Mouse (Mus musculus) heart, postnatal 36 days (tissue): Measurements from ENCODE around the gene Rsrc1. TPM values are rescaled to one million over a fixed set of nuclear protein-coding genes. Genes with fewer than 3 reads are reported as not detected.
"Not testable (repeated sequence)": the region's sequence is repeated elsewhere in the genome, so short reads cannot be mapped to it uniquely, and the experiment has no call there.

Experiments used
- DNase-seq, 2 experiments: peaks; one replicate each; pipeline ENCODE4 v3.0.0; 2021 to 2022
- intact Hi-C: fragments of 180-260 bp; cut with DNase I; formaldehyde crosslinking; loops from one replicate; pipeline ENCODE4 v1.15.1; 2025
- total RNA-seq, 2 experiments: library from RNA; stranded (reverse); gene quantifications; 2 replicates each; pipeline ENCODE4 v1.2.3; 2021

Rsrc1 gene
- total RNA-seq, 2 experiments from 2014 or later = 9.3 to 13.5 TPM

DNA sequence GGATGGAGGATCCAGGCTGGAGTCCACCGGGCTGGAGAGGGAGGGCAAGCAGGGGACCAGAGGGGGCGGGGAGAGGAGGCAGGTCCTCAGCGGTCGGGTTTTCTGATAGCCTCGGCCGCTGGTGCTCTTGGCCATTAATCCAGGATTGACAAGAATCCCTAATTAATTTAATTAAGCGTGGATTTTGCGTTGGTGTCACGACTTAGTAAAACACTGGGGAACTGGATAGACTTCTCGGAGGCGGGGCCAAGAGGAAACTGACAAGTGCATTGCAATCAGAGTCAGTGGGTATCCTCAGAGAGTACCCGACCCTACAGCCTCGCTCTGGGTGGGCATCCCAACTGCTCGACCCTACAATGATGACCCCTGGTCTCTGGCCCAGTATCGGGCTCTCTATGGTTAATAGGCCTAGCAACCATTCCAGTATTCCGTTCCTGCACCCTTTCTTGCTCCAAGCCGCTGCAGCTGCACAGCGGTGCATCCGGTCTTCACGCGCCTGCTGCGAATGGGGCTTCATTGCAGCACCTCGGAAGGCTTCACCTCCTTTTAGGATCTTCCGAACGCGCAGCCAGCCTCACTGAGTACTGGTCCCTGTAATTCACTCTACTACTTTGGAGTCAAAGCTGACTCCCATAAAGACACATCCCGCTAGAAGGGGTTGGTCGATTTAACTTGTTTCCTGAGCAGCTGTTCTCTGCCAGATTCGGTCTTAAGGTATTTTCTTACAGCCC is 1.2 kb downstream of the Rsrc1 start:
- peak in 1 of 2 experiments; percentile 72 for DNase-seq
- intact Hi-C loops = loop anchor here (1.0 to 10.0 kb wide), 3 partner anchors 10 to 602 kb away; partner anchors contain the start of gene Mfsd1

DNA sequence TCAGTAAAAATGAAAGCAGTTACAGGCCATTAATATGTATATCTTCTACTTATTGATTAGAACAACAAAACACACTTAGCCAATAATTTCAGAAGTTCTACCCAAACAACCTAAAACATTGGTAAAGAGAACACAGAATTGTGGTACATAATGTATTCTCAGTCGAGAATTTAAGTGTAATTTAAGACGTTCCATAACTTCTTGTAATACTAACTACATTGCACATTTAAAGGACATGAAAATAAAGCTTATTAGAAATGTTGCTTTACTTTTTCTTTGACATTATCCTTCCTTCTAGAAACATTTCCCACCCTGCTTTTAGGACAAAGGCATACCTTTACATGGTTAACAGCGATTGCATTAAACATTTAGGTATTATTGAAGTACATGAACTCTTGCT is 2.3 kb downstream of the Rsrc1 start:
- no peak for DNase-seq
- intact Hi-C loops = loop anchor here (10.0 kb wide), 2 partner anchors 361 to 601 kb away; partner anchors contain the start of gene Mfsd1

DNA sequence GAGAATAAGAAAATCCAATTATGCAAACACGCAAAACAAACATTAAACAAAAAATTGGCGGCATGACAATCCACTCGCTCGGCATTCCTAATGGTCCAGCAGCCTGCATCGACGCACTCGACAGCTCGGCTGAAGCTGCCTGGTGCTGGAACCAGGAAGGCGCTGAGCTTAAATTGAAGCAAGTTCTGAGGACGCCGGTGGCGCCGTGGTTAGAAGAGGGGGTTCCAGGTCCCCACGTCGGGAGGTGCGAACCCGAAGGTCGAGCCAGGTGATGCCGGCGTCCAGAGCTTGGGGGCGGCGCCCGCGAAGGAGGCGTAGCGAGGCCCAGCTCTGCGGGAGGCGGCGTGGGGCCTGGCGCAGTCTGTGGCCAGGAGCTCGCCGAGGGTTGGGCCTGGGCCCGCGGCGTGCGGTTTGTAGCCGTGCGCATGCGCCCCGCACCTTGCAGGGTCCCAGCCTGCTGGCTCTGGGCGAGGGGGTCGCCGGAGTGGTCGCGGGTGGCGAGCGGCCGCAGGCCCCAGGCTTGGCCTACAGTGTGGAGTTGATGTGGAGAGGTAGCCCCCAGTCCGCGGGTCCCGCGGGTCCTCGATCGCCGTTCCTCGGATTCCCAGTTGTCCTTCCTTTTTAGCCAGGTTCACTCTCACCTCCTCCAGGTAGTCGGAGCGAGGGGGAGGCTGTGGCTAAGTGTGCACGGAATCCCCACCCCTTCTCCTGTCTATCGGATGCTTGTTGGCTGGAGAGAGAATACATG is 4.5 kb downstream of the Rsrc1 start:
- DNase-seq = peak; percentile 72 to 84
- intact Hi-C loops = loop anchor here (10.0 kb wide), 2 partner anchors 359 to 599 kb away; partner anchors contain the start of gene Mfsd1

DNA sequence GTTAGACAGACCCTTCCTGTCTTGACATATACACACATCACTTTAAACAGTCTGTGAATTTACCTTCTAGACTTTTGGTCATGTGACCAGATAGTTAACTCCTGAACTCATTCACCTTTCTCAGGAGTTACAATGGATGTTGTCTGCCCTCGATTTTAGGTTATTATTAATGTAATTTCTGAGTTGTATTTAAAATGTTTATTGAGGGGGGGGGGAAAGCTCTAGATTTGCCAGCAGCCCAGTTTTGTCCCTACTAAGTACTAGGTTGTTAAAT is 5.0 kb downstream of the Rsrc1 start:
- DNase-seq = no peak
- intact Hi-C loops = loop anchor here (10.0 kb wide), 2 partner anchors 359 to 599 kb away; partner anchors contain the start of gene Mfsd1

DNA sequence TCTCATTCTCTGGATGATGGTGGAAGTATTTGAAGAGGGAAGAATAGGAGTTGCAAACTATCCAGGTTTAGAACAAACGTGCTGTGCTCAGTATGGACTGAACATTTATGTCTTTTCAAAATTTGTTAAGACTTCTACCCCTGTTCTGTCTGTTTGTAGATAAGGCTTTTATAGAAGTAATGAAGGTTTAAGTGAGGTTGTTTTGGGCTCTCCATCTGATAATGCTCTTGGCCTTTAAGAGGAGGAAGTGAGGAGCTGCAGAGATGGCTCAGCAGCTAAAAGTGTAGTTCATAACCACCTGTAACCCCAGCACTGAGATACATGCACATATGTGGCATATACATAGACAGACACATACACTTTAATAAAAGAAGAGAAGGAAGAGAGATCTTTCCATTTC is 15.6 kb downstream of the Rsrc1 start:
- DNase-seq = no peak
- intact Hi-C loops = no loop called here

DNA sequence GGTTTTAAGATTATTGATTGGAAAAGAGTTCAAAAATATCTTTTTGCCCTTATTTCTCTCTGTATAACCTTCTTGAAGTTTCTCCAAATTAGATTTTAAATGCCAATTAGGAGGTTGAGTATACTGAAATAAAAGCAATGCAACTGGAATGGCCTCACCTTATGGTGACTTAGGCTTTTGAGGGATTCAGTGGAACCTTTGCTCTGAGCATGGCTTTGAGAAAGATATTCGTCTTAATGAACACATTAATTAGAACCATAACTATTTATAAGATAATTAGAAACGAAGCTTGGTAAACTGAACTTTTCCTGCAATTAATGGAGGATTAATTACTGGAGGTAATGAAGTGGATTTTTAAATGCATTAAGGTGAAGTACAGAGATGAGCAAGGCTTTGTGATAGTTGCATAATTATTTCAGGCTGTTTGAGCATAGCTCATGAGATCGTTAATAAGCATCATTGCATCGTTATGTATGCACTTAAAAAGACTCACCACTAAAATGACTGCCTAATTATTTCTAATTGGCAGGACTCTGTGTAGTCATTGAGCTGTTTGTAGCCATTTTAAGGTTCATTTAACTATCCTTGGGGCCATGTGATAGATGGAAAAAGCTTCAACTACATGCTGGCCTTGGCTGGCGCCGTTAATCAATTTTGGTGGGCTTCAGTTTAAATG is 55.3 kb downstream of the Rsrc1 start:
- intact Hi-C loops = no loop called here
- DNase-seq = no peak

DNA sequence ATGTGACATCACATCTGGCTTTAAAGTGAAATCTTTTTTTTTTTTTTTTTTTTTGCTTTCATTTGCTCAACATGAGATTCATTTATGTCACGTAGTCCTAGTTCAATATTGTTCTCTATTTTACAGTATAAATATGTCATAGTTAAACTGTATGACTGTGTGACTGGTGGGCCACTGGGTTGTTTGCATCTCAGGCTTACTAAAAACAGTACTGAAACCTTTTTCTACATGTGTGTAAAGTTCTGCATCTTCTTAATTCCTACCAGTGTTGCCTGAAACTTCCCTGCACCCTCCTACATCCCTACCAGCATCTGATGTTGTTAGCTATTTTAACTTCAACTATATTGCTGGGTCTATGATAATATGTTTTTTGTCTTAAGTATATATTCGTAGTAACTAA is 78.6 kb downstream of the Rsrc1 start:
- DNase-seq = no peak
- intact Hi-C loops = no loop called here

DNA sequence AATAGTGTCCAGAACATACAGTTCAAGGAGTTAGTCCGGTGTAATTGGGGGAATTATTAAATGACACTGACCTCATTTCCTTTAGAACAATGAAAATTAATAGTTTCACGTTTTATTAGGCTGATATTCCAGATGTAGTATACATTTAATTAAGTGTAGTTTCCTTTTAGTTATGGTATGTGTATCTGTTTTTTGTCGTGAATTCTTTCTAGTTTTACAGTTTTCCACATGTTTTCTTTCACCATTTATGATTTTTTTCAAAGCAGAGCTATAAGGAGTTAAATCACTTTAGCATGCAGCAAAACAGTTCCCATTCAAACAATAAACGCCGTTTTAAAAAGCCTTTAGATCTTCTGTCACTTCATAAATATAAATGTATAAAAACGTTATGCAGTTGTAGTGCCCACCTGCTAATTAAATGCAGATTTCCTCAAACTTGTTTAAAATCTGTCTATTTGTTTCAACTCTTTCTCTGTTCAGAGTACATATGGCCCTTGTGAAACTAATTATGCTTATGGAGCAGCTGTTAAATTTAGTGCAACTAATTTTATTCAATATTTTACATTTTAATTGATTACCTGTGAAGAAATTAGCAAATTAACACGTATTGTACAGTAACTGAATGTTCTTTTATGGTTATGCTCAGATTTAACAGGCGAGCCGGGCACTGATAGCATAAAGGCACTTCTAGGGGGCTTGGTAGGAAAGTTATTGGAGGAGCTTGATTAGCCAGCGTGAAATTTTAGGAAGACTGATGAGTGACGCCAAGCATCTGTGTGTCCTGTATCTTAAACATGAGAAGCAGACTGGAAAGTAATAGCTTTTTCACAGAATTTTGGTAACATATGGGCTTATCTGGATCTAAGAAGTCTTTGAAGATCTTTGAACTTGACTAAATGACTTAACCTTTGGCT is 89.6 kb downstream of the Rsrc1 start:
- DNase-seq = no peak
- intact Hi-C loops = no loop called here

DNA sequence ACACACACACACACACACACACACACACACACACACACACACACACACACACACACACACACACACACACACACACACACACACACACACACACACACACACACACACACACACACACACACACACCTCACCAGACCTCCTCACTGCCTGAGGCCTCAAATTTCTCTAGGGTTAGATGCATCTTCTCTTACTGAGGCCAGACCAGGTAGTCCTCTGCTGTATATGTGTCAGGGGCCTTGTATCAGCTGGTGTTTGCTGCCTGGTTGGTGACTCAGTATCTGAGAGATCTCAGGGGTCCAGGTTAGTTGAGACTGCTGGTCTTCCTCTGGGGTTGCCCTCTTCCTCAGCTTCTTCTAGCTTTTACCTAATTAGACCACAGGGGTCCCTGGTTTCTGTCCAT is 92.5 kb downstream of the Rsrc1 start:
- intact Hi-C loops, DNase-seq: not testable (repeated sequence)

DNA sequence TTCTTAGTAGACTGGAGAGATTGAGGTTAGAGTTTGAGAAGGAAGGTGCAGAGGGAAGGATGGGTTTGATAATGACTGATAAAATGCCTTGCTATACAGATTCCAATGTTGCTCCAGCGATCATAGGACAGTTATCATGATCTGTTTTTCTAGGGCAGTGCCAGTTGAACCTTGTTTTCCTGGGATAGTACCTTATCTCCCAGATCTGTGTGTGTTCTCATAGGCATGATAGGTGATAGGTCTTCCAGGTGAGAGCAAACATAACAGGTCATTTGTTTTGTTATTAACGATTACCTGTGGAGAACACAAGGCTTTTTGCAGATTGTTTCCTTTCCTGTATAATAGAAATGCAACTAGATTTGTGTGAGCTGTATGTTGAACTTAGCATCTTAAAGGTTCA is 94.3 kb downstream of the Rsrc1 start:
- intact Hi-C loops = no loop called here
- no peak for DNase-seq

DNA sequence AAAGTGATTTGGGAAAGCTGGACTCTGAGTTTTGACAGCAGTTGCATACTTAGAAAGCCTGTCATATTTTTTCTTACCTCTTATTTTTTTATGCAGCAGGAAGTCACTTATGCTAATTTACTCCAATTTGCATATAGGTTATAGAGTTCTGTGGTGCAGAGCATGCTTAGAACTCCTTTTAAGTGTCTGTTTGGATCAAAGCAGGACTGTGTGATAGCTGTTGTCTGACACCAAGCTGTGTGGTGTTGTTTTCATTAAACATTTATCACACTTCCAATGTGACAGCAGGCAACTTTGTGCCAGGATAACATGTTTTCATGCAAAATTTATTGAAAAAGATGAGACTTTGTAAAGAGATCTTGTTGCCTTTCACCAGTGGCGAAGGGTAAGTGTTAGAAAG is 103.6 kb downstream of the Rsrc1 start:
- intact Hi-C loops = no loop called here
- no peak for DNase-seq

DNA sequence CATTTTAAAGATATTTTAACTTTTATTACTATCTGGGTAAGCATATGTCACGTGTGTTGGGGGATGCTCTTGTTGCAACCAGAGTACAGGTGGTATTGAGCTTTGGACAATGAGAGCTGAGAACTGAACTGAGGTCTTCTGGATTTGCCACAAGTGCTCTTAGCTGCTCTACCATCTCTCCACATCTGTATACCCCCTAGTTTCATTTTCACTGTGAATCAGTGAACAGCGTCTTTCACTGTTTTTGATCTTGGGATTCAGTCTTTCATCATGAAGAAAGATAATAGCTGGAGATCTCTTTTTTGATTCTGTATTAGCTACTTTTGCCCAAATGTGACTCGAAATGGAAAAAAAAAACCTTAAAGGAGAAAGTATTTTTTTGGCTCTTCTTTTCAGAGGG is 127.2 kb downstream of the Rsrc1 start:
- intact Hi-C loops = no loop called here
- no peak for DNase-seq

DNA sequence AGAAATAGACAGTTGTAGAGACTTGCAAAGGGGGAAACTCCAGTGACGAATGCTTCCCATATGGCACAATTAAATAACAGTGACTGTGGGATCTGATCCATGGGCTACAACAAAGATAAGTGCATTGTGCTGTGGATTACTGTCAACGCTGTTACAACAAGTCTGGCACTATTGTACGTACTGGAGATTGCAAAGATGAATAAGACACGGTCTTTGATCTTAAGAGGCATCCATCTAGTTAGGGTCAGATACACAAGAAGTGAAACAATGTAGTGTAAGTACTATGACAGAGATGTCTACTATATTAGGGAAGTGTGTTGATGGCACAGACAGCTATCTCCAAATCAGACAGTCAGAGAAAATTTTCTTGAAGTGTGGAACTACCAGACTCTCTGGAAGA is 135.1 kb downstream of the Rsrc1 start:
- intact Hi-C loops = no loop called here

DNA sequence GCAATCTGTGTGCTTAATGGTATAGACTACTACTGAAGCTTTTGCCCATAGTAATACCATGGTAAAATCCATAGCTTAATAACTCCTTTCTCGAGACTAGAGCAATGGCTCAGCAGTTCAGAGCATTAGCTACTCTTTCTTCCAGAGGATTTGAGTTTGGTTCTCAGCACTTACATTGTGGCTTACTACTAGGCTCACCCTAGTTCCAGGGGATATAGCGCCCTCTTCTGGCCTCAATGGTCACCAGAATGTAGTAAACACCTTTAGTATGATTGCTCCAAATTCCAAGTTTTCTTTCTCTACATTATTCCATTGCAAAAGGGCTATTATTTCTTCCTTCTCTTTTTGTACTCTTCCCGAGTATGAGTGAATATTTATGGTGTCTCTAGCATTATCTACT is 151.3 kb downstream of the Rsrc1 start:
- no peak for DNase-seq
- intact Hi-C loops = no loop called here

More for the DNA sequence above, 135.1 kb downstream of the Rsrc1 start:
- no peak for DNase-seq

DNA sequence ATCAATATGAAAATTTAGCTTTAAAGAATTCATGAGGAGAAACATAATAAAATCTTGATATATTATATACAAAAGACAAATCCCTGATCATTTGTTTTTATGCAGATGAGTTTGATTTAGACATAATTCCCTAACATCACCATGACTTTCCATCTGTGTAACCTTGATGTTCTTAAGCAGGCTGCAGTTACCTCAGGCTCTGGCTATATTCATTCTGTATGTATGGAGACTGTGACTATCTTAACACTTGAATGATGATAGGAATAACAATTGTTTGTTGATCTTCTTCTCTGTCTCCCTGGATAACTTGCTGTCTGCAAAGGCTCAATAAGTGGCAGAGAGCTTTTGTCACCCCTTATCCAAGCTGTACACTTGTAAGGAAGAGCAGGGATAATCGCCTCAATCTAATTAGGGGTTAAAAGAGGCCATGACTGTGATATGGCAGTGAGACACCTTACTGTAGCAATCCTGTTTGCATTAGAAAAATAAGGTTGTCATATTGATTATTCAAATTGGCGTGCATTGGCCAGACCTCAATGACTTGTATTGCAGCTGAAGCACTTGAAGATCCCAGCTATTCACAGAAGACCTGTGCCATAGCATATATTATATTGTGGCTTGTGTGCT is 154.7 kb downstream of the Rsrc1 start:
- DNase-seq = no peak
- intact Hi-C loops = no loop called here

DNA sequence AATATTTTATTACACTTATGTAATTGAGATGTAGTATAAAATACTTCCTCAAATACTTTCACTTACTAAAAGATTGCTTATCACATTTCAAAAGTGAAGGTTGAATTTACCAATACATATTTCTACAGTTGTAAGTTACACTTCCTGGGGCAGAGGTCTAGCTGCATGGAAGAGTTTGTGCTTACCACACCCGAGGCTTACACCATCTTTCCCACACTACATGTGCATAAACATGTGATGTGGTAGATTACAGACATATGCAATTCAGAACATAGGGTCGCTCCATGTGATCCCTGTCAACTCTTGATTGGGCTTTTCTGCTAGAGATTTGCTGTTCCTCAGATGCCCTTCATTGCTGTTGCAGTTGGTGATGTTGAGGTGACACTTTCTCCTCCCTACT is 163.8 kb downstream of the Rsrc1 start:
- intact Hi-C loops = no loop called here
- no peak for DNase-seq

DNA sequence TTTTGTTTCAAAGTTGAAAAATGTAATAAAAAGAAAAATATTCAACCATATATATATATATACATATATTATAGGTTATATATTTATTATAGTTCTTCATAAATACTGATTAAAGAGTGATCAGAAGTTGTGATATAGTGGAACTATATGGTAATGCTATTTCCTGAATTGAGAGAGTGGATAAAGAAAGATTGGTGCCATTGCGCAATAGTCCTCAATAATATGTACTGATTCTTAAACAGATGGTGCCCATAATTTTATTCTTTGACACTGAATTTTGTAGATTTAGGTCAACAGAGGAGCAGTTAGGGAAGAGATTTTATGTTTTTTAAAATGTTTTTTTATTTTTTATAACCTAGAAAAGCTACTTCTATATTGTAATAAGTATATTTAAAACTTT is 165.1 kb downstream of the Rsrc1 start:
- no peak for DNase-seq
- intact Hi-C loops = no loop called here

DNA sequence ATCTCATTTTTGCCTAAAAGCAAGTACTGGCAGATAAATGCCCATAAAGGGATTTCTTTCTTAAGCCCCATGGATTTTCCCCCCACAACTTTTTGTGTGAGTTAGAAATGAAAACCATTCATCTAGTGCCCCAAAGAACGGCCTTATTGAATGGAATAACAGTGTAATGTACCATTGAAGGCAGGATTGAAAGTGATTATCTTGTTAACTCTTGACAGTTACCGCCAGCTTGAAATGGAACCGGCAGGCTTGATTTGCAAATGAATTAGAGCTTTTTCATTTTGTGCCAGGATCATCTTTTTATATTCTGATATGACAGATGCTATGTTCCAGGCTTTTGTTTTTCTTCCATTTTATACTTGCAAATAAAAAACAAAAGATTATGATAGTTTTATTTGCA is 166.1 kb downstream of the Rsrc1 start:
- intact Hi-C loops = no loop called here
- no peak for DNase-seq

DNA sequence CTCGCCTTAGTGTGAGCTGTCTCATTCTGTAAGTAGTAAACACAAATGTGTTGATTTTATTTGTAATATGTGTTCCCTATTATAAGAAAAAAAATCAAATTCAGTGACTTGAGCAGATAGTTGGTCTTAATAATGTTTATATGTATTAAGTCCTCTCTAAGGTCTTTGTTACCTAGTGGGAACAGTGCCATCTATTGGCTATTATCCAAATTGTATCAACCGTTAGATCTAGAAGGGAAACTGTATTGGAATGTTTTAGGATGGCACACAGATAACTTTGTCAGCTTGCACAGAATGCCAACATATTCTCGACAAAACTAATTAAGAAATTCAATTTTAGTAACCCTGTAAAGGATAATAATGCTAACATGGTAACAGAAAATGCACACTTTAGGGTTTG is 216.0 kb downstream of the Rsrc1 start:
- DNase-seq = no peak
- intact Hi-C loops = no loop called here

DNA sequence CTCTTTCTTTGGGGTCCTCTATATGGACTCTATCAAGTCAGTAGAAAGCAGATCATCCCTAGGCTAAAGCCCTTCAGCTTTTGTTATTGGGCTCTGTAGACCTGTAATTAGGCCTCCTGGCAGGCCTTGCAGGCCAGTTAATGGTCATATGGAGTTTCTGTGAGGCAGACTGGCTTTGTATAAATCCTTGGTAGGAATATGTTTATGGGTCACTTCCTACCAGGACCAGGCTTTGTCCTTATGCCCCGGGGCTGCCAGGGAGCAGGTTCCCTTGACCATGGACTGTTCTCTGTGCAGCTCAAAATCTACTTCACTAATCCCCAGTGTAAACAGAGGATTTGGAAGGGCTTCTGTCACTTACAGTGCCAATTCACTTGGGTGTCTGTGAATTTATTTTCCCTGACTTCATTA is 231.9 kb downstream of the Rsrc1 start:
- intact Hi-C loops = no loop called here

More for the DNA sequence above, 231.9 kb downstream of the Rsrc1 start:
- DNase-seq = no peak
